Mouse (Mus musculus): ENCODE measurements around the gene Cc2d2a.

The Cc2d2a gene

DNA sequence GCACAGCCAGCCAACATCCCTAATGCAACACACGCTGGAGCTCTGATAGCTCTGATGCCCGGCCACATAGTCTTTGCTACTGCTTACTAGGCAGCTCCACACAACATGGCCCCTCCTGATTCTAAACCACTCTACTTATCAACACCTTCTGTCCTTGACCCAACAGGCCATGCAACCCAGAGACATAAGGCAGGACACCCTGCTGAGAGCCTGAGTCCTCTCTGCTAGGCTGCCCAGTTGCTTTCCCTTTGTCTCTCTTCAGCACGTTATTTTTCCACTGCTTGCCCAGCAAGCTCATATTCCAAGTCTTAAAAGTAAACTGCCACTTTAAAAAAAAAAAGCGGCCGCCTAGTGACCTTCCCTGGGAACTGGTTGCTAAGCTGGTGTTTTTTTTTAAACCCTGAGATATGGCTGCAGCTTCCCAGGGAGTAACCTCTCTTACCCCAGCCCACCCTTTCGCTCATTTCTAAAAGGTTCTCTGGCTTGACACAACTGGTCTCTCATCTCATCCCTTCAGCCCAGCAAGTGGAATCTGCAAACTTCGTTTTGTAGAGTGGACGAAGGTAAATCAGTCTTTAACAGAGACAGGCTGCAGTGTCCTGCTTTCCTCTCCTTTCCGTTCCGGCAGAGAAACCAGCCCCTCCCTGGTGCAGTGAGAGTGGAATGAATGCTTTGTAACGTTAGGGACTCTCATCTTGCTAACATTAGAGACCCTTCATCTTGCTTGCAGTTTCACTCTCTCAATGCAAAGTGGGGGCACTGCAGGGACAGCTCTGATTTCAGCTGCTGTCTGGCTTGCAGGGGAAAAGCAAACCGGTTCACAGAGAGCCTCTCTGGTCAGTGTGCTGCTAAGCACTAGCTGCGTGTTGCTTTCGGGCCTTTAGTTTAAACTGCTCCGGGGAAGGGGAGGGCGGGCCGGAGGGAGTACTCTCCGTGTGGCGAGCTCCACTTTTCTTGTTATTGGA lies at the start of gene Cc2d2a:
TSS of gene Cc2d2a (plus strand) at position 350 of the 965 bp plus-strand sequence.
- DNase-seq, result no peak

GRCm38 (mm10) chr5:43621575-43622299 lies 40.4 kb upstream of the Cc2d2a start:
- DNase-seq, result no peak

- no peak for DNase-seq
These were observed 36.7 kb upstream of the Cc2d2a start for GRCm38 (mm10) chr5:43625407-43625806.

- no peak for DNase-seq
These were observed 28.0 kb upstream of the Cc2d2a start for GRCm38 (mm10) chr5:43634071-43634601.

GRCm38 (mm10) chr5:43634602-43635081 lies 27.5 kb upstream of the Cc2d2a start:
- DNase-seq, result no peak

- DNase-seq, result no peak
These were observed 17.1 kb upstream of the Cc2d2a start for GRCm38 (mm10) chr5:43645020-43645419.

- no peak for DNase-seq
These were observed 14.9 kb upstream of the Cc2d2a start for GRCm38 (mm10) chr5:43647098-43647774.

- no peak for DNase-seq
These were observed 648 bp upstream of the Cc2d2a start for GRCm38 (mm10) chr5:43661498-43661897.

DNA sequence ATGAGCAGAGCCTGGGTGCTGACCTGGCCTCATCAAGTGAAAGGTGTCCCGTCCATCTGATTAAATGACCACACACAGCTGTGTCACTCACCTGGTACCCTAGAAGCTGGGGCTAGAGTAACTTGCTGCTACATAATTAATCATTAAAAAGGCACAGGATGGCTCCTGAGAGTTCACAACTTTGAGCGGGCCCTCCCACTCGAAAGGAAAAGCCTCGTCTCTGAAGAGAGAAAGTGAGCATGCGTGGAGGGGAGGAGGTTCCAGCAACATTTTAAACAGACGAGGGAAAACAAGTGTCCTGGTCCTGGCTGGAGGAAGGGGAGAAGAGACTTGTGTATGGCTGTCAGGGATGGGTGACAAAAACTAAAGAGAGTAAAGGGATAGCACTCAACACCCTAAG lies 1.4 kb downstream of the Cc2d2a start:
- no peak for DNase-seq

DNA sequence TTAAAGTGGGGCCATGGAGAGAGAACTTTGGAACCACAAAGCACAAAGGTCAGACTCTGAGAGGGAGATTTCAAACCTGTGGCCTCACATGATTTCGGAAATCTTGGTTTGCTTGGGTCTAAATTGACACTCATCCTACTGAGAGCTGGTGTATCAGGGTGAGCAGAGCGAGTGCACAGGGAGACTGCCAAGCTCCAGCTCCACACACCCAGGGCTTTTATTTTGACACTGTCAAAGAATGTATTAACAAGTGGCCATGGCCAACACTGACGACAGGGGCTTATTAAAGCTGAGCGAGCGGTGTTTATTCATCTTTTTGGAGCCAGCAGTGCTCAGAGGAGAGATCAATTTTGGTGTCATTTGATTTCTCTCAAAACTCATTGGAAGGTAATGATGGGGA lies 3.0 kb downstream of the Cc2d2a start:
- DNase-seq, result no peak

GRCm38 (mm10) chr5:43669118-43669645 lies 7.0 kb downstream of the Cc2d2a start:
- DNase-seq, result no peak

- peak; percentile 39 for DNase-seq
These were observed 10.2 kb downstream of the Cc2d2a start for GRCm38 (mm10) chr5:43672177-43672911.

- DNase-seq, result no peak
These were observed 10.9 kb downstream of the Cc2d2a start for GRCm38 (mm10) chr5:43673083-43673482.

GRCm38 (mm10) chr5:43685466-43685865 lies 23.3 kb downstream of the Cc2d2a start:
- no peak for DNase-seq

- DNase-seq, result no peak
These were observed 30.3 kb downstream of the Cc2d2a start for GRCm38 (mm10) chr5:43692489-43692888.

DNA sequence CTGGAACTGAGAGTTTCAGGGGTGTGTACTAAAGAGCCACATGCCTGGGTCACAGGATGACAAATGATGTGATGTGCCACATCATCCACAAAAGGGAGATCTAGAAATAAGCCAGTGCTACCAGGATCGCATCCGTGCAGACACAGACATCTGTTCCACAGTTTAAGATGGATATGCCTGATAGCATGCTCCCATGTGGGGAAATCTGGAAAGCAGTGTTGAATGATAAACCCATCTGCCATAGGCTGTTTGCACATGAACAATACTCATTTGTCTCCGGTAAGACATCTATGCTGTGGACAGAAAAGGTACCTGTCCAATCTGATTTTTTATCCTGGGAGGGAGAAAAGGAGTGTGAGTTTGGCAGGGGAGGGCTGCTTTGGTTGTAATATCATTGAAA lies 35.0 kb downstream of the Cc2d2a start:
- no peak for DNase-seq

DNA sequence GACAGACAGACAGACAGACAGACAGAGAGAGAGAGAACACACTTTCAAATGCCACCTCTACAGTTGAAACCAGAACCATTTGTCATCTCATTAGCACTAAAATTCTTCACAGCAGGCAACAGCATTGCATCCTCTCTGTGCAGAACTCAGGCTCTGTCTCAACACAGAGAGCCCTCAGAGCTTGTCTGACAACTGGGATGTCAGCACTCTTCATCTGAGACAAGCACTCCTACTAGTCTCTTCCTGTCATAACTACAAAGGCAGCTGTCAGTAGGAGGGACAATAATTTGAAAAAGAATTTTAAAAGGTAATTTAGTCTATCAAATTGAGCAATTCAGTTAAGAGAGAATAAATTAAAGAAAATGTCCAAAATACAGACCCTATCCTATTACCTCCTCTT lies 37.1 kb downstream of the Cc2d2a start:
- no peak for DNase-seq

DNA sequence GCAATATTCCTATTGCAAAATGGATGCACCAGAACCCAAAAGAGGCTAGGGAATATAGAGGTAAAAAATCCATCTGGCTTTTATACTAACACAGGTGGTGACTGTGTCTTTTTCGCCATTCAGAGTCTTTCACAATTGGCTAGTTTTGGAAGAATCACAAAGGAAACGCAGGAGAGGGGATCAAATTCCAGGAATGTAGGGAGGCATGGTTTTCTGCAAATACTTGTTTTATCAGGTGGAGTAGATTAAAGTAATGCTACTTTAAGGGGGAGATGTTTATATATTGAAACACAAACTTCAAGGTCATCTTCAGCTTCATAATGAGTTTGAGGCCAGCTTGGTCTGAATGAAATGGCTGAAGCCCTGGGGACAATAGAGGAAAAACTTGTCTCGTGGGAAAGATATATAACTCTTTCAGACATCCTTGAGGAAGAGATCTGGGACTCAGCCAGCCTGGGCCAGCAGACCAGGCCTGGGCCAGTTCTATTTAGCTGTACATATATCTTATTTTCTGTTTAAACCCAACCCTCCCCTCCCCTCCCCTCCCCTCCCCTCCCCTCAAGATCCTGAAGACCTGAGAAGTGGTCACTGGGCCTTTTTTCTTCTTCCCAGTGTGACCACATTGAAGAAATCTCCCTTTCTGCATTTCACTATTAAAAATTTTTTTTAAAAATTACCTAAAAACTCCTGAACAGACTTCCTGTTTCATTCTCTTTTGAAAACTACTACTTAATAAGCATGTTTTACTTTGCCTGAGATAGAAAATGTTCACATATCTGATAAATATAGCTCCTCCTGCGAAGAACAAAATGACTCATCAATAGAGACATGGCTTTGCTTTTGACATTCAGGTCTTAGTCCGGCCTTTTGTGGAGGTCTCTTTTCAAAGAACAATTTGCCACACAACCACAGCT lies 59.6 kb downstream of the Cc2d2a start:
- no peak for DNase-seq

DNA sequence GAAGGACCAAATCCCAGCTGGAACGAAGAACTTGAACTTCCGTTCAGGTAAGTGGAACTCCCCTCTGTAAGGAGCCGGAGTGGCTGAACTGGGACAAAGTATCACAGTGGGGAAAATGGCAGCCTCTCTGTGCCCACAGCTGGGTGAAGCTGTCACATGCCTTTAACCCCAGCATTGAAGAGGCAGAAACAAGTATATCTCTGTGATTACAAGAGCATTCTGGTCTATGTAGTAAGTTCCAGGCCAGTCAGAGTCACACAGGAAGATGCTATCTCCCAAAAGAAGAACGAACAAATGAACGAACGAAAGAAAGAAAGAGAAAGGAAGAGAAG lies 60.3 kb downstream of the Cc2d2a start:
- DNase-seq, result no peak

GRCm38 (mm10) chr5:43723830-43724229 lies 61.7 kb downstream of the Cc2d2a start:
- DNase-seq, result no peak
